Mouse (Mus musculus): ENCODE measurements at regions not wholly inside any gene's neighbourhood (a gene's known extent, or its start where the extent isn't known, plus 50 kb on each side); places are given as distances from the start of the nearest gene placed in this dataset.
A peak's percentile ranks its signal among the peaks of the same experiment; 100 is the strongest.

DNA sequence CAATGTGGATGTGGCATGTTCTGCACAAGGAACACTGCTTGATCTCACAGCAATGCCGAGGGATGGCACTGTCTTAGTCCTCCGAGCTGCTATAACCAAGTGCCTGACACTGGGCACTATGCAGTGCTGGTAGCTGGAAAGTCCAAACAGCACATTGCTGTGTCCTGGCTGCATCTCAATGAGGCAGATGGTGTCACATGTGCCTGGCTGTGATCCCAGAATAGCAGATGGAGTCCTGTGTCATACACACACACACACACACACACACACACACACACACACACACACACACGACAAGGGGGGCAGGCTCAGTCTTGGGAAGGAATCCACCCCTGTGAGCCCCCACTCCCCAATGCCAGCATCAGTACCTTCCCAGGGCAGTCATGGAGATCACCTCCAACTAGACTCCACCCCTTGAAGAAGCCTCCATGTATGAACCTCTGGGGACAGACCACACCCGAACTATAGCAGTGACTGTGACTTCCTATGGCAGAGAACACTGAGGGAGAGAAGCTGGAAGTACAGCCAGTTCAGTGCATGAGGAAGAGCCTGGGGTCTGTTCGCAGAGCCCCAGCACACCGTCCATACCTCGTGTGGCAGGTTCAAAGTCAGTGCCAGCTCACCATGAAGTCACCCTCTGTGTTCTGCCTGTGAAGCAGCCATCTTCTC is 160.3 kb downstream of the Cryba4 start:
- H3K27me3 ChIP-seq (replicated peaks; ENCODE audit: control insufficient read depth, insufficient read depth, low read length), result no peaks in the 10 kb centered on the region
- TF ChIP-seq CTCF (conservative IDR thresholded peaks at IDR 0.05; ENCODE audit: insufficient read depth, insufficient read length, low read depth, low read length) (no peak), POLR2A (IDR thresholded peaks at IDR 0.05; ENCODE audit: low read depth, low read length) (no peak)
- DNase-seq, result peak; percentile 19
- 70% methylated on average over 7 of the region's 7 CpGs for WGBS
- H3K4me3 ChIP-seq (ENCODE audit: insufficient read depth, low read depth, low read length), result no peak overlapping the region
- H3K36me3 ChIP-seq (ENCODE audit: control insufficient read depth, insufficient read depth, low read length), result no peaks in the 10 kb centered on the region
- H3K27ac ChIP-seq (ENCODE audit: insufficient read depth, low read depth, low read length), result no peak overlapping the region
- H3K4me1 ChIP-seq (ENCODE audit: control insufficient read depth, insufficient read depth, low read length), result no peaks in the 10 kb centered on the region

DNA sequence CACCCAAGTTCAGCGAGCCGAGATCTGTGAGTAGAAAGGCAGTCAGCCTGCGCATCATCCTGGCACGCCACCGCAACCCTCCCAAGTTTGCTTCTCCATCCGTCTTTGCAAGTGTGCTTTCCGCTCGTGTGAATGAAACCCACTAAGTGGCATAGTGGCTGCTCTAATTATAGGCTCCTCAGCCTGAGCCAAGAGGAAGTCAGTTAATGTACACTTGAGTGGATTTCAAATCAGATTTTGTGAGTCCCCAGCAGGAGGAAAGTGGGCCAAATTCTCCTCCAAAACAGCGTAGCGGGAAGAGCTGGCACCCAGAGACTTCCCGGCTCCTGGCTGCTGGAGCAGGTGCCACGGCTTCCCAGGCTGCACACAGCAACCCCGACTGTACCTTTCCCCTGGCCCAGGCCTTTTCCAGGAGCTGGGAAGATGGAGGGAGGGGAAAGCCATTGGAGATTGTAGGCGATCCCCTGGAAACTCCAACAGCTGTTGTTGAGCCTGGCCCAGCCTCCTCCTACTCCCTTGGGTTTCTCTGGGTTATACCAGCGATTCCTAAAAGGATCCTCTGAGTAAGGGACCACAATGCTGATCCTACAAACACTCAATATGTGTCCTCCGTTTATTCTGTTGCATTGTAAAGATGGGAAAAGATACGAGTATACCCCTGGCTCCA is 158.3 kb downstream of the Cryba4 start:
- Histone ChIP-seq H3K36me3 (ENCODE audit: control insufficient read depth, insufficient read depth, low read length) (no peaks in the 10 kb centered on the region), H3K4me1 (ENCODE audit: control insufficient read depth, insufficient read depth, low read length) (no peaks in the 10 kb centered on the region), H3K4me3 (ENCODE audit: insufficient read depth, low read depth, low read length) (no peak overlapping the region), H3K27me3 (replicated peaks; ENCODE audit: control insufficient read depth, insufficient read depth, low read length) (no peaks in the 10 kb centered on the region), H3K27ac (ENCODE audit: insufficient read depth, low read depth, low read length) (no peak overlapping the region)
- no peak for DNase-seq
- WGBS, result 65% methylated on average over 17 of the region's 17 CpGs
- TF ChIP-seq CTCF (conservative IDR thresholded peaks at IDR 0.05; ENCODE audit: insufficient read depth, insufficient read length, low read depth, low read length) (no peak), POLR2A (IDR thresholded peaks at IDR 0.05; ENCODE audit: low read depth, low read length) (no peak)

DNA sequence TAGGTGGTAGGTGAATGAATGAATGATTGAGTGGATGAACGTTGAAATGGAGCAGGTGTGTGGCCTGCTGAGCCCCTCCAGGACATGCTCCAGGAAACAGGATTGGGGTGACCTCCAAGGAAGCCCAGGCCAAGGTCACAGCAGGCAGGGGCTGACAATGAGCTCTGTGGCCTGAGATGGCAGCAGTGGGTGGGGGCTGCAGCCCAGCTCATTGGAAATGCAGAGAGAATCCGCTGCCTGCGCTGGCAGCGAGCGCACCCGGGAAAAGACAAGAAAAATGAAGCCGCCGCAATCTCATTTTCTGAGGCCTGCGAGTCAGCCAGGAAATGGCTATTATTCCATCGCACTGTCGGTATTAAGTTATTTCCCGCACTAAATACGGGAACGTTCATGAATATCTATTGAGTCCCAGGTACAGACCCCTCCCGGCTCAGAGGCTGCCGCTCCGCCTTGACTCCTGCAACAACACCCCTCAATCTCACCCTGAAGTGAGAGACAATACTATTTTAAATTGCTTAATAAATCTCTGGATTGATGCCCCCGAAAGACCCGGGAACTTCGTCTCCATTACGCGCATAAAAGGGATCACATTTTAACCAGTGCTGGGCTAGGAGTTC is 153.7 kb downstream of the Cryba4 start:
- TF ChIP-seq POLR2A (IDR thresholded peaks at IDR 0.05; ENCODE audit: low read depth, low read length) (no peak), CTCF (conservative IDR thresholded peaks at IDR 0.05; ENCODE audit: insufficient read depth, insufficient read length, low read depth, low read length) (no peak)
- Histone ChIP-seq H3K27me3 (replicated peaks; ENCODE audit: control insufficient read depth, insufficient read depth, low read length) (no peaks in the 10 kb centered on the region), H3K4me1 (ENCODE audit: control insufficient read depth, insufficient read depth, low read length) (no peaks in the 10 kb centered on the region), H3K4me3 (ENCODE audit: insufficient read depth, low read depth, low read length) (no peak overlapping the region), H3K36me3 (ENCODE audit: control insufficient read depth, insufficient read depth, low read length) (no peaks in the 10 kb centered on the region), H3K27ac (ENCODE audit: insufficient read depth, low read depth, low read length) (no peak overlapping the region)
- 44% methylated on average over 22 of the region's 22 CpGs for WGBS
- no peak for DNase-seq

GRCm38 (mm10) chr5:112101739-112102590 is 150.4 kb downstream of the Cryba4 start:
- peak; percentile 8 for DNase-seq

DNA sequence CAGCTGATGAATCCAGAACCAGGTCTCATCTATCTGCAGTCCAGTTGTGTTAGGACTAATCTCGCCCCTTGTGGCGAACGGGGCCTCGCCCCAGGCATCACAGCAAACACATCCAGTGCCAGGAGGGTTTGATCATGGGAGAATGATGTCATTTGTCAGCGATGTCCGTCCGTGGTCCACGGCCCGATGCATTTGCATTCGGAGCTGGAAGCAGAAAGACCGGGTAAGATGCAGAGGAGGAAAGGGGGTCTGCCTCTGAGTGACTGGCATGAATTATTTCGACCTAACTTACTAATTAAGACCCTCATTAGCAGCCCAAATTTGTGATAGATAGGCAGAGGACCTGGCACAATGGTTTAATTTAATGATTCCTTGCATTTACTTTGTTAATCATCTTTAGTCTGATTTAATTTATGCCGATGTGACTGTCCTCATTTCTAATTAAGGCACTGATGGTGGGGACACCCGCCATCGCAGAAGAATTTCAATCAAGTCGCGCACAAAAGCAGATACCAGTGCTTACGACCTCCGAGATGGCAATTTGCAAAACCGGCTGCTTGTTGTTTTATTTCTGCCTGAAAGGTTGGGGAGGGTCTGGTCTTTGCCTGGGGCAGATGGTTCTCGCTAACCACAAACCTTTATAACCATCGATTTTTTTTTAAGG is 141.9 kb downstream of the Cryba4 start:
- no peak for DNase-seq
- 52% methylated on average over 22 of the region's 22 CpGs for WGBS
- H3K4me3 ChIP-seq (ENCODE audit: insufficient read depth, low read depth, low read length), result no peak overlapping the region

More at GRCm38 (mm10) chr5:112101739-112102590, 150.4 kb downstream of the Cryba4 start:
- TF ChIP-seq POLR2A (IDR thresholded peaks at IDR 0.05; ENCODE audit: low read depth, low read length) (no peak), CTCF (conservative IDR thresholded peaks at IDR 0.05; ENCODE audit: insufficient read depth, insufficient read length, low read depth, low read length) (no peak)
- Histone ChIP-seq H3K4me1 (ENCODE audit: control insufficient read depth, insufficient read depth, low read length) (no peaks in the 10 kb centered on the region), H3K27me3 (replicated peaks; ENCODE audit: control insufficient read depth, insufficient read depth, low read length) (no peaks in the 10 kb centered on the region), H3K36me3 (ENCODE audit: control insufficient read depth, insufficient read depth, low read length) (no peaks in the 10 kb centered on the region), H3K27ac (ENCODE audit: insufficient read depth, low read depth, low read length) (no peak overlapping the region), H3K4me3 (ENCODE audit: insufficient read depth, low read depth, low read length) (no peak overlapping the region)
- WGBS, result 54% methylated on average over 17 of the region's 17 CpGs

DNA sequence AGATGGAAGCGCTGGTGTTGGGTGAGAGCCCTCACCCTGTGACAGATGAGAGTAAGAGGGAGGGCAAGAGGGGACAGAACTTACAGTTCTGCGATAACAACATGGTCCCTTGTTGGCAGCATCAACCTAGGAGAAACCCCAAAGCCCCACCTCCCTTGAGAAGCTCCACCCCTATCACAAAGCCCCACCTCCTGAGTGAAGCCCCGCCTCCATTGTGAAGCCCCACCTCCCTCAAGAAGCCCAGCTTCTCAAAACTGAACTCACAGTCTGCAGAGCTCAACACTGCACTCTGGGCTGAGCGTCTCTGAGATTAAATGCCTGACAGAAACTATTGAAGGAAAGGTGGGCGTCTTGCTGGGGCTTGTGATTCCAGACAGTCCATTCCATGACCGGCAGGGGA is 131.6 kb downstream of the Cryba4 start:
- Histone ChIP-seq H3K36me3 (ENCODE audit: control insufficient read depth, insufficient read depth, low read length) (no peaks in the 10 kb centered on the region), H3K27ac (ENCODE audit: insufficient read depth, low read depth, low read length) (no peak overlapping the region), H3K27me3 (replicated peaks; ENCODE audit: control insufficient read depth, insufficient read depth, low read length) (no peaks in the 10 kb centered on the region), H3K4me1 (ENCODE audit: control insufficient read depth, insufficient read depth, low read length) (no peaks in the 10 kb centered on the region), H3K4me3 (ENCODE audit: insufficient read depth, low read depth, low read length) (no peak overlapping the region)
- TF ChIP-seq POLR2A (IDR thresholded peaks at IDR 0.05; ENCODE audit: low read depth, low read length) (no peak), CTCF (conservative IDR thresholded peaks at IDR 0.05; ENCODE audit: insufficient read depth, insufficient read length, low read depth, low read length) (no peak)
- whole genome bisulfite sequencing, result 68% methylated on average over 6 of the region's 6 CpGs
- DNase-seq, result no peak

More for the DNA sequence above, 141.9 kb downstream of the Cryba4 start:
- no peak overlapping the region for H3K27ac ChIP-seq (ENCODE audit: insufficient read depth, low read depth, low read length)
- no peaks in the 10 kb centered on the region for H3K27me3 ChIP-seq (replicated peaks; ENCODE audit: control insufficient read depth, insufficient read depth, low read length)
- no peaks in the 10 kb centered on the region for H3K36me3 ChIP-seq (ENCODE audit: control insufficient read depth, insufficient read depth, low read length)
- no peaks in the 10 kb centered on the region for H3K4me1 ChIP-seq (ENCODE audit: control insufficient read depth, insufficient read depth, low read length)
- no peak for TF ChIP-seq CTCF (conservative IDR thresholded peaks at IDR 0.05; ENCODE audit: insufficient read depth, insufficient read length, low read depth, low read length)
- no peak for TF ChIP-seq POLR2A (IDR thresholded peaks at IDR 0.05; ENCODE audit: low read depth, low read length)

All from kidney, adult 2 months (tissue).